Mouse (Mus musculus) adrenal gland (tissue): Measurements from ENCODE around the gene Tcp11l1.

Source experiments
- intact Hi-C: fragments of 180-260 bp; cut with DNase I; formaldehyde crosslinking; loops from one replicate; pipeline ENCODE4 v1.15.1; 2025
- long read RNA-seq, 2 experiments: library from polyadenylated mRNA; unstranded; transcript quantifications; one replicate each; pipeline ENCODE4 v2.0.0; 2020; ENCODE audit warnings: borderline replicate concordance in 1 of 2; ENCODE audit not compliant: insufficient replicate concordance in 1 of 2

The Tcp11l1 gene
- long read RNA-seq, experiment 1, partial matches to known transcripts = 0 of 9 reads
- long read RNA-seq, experiment 1, other reads (novel, unspliced or antisense) = 6 of 9 reads
- long read RNA-seq, experiment 2, full-length matches to known transcripts = 5 of 14 reads
- long read RNA-seq, experiment 2, partial matches to known transcripts = 4 of 14 reads
- long read RNA-seq, experiment 2, other reads (novel, unspliced or antisense) = 5 of 14 reads

GRCm38 (mm10) chr2:104711585-104712485 lies at the start of gene Tcp11l1:
Gene Tcp11l1 (minus strand): TSS chr2:104712169.
- intact Hi-C loops = no loop called here

DNA sequence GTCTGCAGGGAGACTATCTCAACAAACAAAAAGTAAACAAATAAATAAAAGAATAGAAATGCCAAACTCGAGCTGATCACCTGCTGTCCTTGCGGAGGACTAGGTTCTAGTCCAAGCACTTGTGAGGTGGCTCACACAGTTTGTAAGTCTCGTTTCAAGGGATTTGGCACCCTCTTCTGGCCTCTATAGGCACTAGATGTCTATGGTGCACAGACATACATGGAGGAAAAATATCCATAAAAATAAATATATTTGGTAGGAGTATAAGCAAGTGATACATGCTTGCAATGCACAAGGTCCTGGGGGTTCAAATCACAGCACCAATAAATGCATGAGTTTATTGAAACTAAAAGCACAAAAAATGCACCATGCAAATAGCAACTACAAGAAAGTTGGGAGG lies 38.6 kb upstream of the Tcp11l1 start:
- intact Hi-C loops = no loop called here

- intact Hi-C loops = loop anchor here (5.0 kb wide), 1 partner anchor 61 kb away; no protein-coding TSS in a partner anchor
Measured at GRCm38 (mm10) chr2:104748652-104749183, 36.7 kb upstream of the Tcp11l1 start.

DNA sequence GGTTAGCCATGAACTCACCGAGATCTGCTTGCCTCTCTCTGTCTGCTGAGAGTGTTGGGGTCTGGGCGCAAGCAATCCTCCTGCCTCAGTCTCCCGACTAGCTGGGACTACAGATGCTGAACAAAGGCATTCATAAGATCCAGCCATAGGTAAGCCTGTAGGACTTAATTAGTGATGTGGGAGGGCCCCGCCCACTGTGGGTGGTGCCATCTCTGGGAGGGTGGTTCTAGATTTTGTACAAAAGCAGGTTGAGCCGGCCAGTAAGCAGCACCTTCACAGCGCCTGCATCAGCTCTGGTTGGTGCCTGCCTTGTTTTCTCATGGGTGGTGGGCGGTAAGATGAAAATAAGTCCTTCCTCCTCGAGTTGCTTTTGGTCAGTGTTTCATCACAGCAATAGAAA lies 34.3 kb upstream of the Tcp11l1 start:
- intact Hi-C loops = loop anchor here (5.0 kb wide), 1 partner anchor 59 kb away; no protein-coding TSS in a partner anchor

GRCm38 (mm10) chr2:104743971-104744370 lies 32.0 kb upstream of the Tcp11l1 start:
- intact Hi-C loops = no loop called here

- intact Hi-C loops = no loop called here
Measured at GRCm38 (mm10) chr2:104743160-104743559, 31.2 kb upstream of the Tcp11l1 start.

GRCm38 (mm10) chr2:104742741-104743064 lies 30.7 kb upstream of the Tcp11l1 start, which contains the start of gene Depdc7:
Gene Depdc7 (minus strand): TSS chr2:104742878.
- intact Hi-C loops = no loop called here

DNA sequence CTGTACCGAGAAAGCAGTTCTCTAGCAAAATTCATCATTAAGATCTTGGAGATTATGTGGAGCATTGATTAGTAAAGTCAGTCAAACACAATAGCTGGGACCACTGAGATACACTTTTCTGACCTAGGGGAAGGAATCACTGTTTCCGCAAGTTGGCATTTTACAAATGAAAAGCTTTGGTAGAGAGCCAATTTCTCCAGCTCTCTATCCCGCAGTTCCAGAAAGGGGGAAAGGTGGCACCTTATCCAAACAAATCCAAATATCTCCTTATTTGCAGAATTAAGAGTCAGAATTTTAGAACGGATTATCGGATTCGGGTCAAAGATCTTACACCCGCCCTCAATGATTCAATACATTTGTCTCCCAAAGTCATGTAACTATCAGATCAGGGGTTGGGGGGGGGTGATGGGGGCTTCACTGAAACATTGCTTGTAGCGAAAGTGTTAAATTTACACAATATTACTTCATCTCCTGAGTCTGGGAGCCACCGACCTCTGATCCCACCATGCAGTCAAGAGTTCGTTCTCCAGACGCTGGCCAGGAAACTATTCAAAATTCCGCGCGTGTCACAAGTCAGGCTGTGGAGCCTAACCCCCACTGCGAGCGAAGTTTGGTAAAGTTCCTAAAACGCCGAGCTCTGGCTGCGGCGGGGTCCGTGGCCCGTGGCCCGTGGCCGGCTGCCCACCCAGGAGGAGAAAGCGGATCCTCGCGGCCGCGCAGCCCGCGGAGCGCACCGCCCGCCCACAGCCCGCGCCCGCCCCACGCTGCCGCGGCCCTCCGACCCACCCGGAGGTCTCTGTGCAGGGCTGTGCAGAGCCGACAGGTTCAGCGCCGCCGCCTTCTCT lies 30.1 kb upstream of the Tcp11l1 start:
- intact Hi-C loops = no loop called here

DNA sequence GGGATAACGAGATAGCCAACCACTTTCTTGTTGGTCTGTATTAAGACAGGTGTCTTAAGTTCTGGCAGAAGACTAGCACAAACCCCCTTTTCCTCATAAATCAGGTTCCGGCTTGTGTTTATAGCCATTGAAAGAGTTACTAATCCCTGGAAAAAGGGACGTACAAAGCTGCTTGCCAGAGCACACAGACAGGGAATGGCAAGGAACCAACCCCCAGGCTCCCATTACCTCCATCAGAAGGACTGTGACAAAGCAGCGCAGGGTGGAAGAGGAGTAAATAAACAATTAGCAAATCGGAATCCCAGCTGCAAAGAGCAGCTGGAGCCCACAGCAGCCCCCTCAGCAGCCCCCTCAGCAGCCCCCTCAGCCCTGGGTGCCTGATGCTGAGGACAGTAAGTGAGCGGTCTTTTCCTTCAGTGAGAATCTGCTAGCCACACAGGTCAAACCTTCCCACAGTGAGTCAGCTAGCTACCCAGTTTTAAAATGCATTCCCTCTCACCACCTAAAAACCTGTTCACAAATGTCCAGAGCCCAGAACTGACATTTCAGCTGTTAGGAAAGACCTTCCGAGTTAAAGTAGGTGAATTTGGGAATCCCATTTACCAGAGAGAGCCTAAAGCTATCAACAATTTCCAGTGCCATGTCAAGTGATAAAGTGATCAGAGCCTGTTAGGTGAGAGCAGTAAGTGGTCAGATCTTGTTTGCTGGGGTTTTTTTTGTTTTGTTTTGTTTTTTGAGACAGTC lies 29.2 kb upstream of the Tcp11l1 start:
- intact Hi-C loops = no loop called here

DNA sequence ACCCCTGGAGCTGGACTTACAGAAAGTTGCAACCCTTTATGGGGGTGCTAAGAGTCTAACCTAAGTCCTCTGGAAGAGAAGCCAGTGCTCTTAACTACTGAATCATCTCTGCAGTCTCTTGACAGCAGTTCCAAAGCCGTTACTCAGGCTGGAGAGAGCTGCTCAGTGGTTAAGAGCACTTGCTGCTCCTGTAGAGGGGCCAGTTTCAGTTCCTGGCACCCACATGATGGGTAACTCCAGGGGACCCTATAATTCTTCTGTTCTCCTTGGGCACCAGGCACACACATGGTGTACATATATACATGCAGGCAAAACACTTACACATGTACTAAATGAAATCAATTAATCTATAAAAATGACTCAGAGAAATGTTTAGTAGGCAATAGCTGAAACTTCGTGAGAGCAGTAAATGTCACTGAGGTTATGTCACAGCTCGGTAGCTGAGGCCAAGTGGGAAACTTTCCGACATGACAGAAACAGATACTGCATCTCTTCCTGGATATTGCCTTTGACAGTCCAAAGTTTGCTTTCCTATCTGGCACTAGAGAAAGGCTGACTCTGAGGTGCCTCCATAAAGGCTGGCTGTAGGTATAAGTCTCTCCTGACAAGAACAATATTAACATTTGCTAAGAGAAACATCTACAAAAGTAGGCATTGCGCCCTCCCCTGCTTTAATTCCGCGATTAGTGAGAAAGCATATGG lies 28.4 kb upstream of the Tcp11l1 start:
- intact Hi-C loops = no loop called here

GRCm38 (mm10) chr2:104739691-104740090 lies 27.7 kb upstream of the Tcp11l1 start:
- intact Hi-C loops = no loop called here

GRCm38 (mm10) chr2:104736241-104736640 lies 24.3 kb upstream of the Tcp11l1 start:
- intact Hi-C loops = no loop called here

GRCm38 (mm10) chr2:104732562-104733256 lies 20.7 kb upstream of the Tcp11l1 start:
- intact Hi-C loops = no loop called here

DNA sequence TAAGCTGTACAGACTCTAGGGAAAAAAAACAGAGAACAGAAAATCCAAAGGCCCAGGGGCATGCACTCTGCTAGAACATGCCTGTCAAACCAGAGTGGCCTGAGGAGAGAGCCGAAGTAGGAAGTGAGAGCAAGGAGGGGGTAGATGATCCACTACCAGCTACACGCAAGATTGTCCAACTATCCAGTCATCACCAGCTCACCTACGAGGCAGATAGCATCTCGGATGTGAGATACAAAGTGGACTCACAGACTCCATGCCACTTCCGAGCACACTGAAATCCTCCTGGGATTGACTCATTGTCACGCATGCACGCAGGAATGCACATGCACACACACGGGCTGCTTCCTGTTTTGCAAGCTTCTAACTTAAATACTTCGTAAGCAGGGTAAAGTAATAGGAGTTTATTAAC lies 20.1 kb upstream of the Tcp11l1 start:
- intact Hi-C loops = no loop called here

DNA sequence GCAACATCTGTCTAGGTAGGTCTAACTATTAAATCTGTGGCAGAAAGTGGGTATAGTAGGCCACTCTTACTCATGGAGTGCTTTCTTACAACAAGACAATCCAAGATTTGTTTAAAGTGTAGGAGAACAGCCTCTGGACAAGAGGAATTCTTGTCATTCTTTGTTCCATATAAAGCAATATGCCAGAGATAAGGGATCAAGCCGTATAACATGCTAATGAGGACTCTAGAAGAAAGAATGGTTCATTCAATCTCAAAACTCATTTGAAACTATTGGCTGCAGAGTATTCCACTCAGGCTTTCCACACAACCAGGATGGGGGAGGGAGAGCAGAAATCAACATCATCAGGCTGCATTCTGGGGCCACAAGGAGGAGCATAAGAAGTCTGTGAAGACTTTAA lies 15.4 kb upstream of the Tcp11l1 start:
- intact Hi-C loops = no loop called here

GRCm38 (mm10) chr2:104722021-104722420 lies 10.1 kb upstream of the Tcp11l1 start:
- intact Hi-C loops = no loop called here

DNA sequence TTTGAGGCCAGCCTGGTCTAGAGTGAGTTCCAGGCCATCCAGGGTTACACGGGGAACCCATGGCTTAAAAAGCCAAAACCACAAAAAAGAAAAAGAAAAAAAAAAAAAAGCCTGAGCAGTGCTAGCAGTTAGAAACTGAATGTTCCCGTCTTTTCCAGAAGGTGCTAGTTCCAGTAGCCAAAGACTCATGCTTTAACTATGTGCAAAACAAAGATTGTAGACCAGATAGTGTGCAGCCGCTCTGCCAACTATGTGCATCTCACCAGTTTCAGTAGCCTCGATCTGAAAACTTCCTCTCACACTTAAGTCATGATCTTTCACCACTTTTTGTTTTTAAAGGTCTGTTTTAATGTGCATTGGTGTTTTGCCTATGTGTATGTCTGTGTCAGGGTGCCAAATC lies 5.9 kb upstream of the Tcp11l1 start:
- intact Hi-C loops = no loop called here

DNA sequence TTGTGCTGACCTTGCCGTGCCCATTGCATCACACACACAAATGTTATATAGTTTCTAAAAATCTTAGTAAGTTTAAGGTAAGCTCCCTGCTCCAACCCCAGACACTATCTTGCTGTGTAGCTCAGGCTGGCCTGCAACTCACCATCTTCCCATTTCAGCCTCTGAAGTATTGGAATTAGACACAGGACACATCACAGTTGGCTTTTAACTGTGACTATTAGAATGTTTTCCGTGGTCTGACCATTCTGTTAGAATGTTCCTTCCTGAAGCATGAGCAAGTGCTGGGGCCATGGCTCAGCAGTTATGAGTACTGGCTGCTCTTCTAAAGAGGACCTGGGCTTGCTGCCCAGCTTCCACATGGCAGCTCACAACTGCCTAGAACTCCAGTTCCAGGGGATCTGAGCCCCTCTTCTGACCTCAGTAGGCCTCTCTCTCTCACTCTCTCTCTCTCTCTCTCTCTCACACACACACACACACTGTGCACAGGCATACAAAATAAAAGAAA lies 5.3 kb upstream of the Tcp11l1 start:
- intact Hi-C loops = no loop called here

GRCm38 (mm10) chr2:104716279-104716678 lies 4.3 kb upstream of the Tcp11l1 start, which contains the start of gene Pin1rt1:
Gene Pin1rt1 (minus strand): TSS chr2:104716379.
- intact Hi-C loops = no loop called here
